Mouse (Mus musculus) B cell, adult 2 months (primary cell): ENCODE results near the gene Sh3kbp1.

Source experiments
- DNase-seq, 2 experiments: peaks; one replicate each; pipeline ENCODE4 v3.0.0; 2022

The Sh3kbp1 gene

DNA sequence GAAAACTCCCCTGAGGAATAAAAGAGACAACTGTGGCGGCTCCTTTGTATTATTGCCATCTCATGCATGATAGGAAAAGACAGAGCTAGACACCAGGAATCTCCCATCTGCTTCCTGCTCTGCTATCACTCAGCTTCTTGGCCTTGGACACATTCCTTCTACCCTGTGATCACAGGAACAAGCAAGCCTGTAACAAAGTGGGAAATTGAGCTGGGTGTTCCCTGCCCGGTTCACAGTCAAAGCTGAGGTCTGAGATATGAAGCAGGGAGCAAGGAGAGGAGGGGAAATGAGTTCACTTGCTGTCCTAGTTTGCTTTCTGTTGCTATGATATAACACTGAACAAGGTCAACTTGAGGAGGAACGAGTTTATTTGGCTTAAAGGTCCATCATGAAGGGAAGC lies 301.8 kb downstream of the Sh3kbp1 start:
- no peak for DNase-seq

DNA sequence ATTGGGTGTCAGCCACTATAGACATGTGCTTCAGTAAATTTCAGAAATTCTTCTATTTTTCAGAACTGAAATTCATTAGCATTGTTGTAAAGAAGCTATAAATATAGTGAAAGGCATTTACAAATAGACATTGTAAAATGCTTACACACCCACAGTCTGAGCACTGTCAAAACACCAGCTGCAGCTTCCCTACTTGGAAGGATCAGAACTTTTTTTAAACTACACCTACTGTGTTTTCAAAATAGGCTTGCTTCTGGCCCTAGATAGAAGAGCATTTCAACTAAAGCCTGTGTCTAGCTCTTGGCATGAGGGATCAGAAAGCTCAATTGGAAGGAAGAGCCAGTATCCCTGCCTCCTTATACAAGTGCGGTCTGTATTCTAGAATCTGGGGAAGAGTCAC lies 305.0 kb downstream of the Sh3kbp1 start:
- no peak for DNase-seq

DNA sequence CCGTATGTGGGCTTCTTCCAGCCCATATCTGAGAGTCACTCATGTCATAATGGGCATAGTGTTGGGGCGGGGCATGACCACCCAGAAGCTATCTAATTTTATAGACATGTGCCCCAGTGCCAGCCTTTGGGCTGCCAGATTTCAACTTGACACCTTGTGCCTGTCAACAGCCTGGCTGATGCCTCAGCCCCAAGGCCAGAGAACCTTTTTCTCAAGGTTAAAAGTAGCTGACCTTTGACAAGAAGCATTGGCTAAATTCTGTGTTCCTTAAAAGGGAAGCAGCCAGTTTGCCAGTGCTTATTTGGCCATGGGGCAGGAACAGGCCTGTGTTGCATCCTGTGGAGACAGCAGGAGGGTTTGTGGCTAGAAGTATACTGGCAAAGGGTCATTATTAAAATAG lies 315.5 kb downstream of the Sh3kbp1 start:
- no peak for DNase-seq

DNA sequence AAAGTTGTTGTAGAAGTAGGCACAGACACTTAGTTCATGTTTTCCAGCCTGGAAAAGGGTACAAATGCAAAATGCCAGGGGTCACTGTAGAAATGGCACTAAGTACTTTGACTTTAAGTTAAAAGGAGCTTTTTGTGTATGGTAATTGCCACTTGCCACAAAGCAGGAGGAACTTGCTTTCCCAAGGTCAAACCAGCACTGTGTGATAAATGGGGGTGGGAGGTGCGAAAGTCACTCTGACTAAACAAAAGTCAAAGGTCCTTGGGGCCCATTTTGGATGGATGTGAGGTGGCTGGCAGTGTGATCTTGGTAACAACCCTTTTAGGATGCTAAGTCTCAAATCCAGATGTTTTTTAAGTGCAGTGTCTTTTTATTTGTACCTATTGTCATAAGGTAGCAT lies 316.5 kb downstream of the Sh3kbp1 start:
- no peak for DNase-seq

DNA sequence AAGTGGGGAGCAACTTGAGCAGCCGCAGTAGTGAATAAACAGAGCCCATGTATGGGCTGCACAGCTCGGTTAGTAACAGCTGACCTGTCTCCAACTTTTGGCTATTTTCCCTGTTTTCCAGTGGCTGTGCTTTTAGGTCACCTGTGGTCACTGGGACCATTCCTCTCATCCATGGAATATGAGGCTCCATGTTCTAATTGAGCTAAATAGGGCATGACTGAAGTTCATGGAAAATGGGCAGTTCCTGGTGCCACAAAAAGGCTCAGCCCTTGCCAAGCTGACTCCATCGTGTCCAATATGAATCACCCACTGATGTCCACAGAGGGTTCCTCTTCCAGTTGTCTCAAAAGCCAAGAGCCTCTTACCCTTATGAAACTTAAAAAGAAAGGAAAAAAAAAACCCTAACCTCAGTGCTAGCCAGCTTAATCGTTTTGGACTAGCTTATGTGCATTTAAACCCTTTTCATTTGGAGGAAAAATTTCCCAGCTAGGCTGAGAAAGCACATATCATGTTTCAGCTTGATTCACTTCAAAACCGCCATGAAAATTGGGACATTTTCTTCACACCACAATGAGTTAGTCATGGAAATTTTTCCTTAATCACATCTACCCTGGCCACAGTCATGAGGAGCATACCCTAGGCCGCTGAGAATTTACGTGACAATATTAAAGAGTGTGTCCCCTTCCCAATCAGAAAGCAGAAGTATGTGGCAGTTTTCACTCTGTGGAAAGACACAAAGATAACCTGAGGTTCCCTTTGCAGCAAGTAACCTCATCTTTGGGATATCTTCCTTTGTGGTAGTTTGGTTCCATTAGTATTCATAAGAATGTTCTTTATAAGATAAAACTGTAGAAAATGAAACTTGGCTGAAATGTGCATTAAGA lies 326.7 kb downstream of the Sh3kbp1 start:
- no peak for DNase-seq

DNA sequence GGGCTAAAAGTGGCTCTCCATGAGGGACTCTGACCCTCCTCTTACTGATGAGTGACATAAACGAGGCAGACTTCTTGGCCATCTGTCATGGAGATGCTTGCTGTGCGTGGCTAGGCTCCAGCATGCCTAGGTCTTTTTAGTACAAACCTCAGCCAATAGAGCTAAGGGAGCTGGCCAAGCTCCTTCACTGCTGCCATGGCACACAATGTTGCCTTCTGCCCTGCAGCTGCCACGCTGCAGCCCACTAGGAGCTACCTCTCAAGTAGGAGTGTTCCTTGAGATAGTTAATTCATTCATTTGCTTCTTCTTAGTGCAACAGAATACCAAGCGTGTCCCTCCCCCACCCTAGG lies 327.3 kb downstream of the Sh3kbp1 start:
- DNase-seq, result no peak

DNA sequence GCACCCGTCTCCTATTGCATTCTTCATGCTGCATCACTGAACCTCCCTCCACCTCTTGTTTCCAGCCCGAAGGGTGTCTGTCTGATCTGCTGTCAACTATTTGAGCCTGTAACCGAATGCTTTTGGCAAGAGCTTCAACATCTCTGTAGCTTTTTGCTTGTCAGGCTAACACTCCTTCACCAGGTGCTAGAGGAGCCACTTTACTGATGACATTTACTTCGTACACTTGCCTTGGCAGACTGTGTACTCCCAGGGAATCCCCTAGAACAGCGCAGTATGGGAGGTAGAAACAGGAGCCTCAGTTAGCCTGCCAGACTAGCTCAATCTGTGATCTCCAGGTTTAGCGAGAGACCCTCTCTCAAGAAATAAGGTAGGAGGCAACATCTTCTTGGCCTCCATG lies 328.4 kb downstream of the Sh3kbp1 start:
- DNase-seq, result no peak

DNA sequence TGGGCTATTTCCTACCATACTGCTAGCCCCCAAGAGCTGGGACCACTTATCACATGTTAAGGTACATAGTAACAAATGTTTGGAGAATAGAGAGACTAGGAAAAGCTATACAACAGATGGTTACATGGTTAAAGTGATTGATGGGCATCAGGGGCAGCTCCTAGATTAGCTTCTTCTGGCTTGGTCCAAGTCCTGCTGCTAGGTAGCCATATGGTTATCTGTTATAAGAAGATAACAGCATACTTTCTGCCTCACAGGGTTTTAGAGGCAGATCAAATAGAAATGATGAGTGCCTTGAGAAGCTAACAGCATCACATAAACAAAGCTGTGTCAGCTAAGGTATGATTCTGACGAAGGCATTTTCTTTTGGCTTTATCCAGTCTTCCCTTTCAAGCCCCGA lies 334.3 kb downstream of the Sh3kbp1 start:
- DNase-seq, result no peak

DNA sequence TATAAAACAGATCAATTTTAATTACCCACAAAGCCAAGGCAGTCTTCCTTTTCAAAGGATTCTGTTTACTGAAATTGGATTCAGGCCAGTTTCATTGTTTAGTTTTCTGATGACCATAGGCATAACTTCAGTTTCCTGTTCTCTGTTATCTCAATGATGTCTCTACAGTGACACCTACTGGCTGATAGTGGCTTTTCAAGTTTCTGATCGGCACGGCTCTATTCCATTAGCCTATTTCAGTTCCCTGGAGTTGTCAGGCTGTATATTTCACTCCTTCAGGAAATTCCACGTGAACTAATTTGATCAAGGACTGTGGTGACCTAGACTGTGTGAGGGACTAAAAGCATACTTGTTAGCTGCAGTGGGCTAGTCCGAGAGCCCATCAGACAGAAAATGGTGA lies 336.2 kb downstream of the Sh3kbp1 start:
- DNase-seq, result peak; percentile 50 to 56

DNA sequence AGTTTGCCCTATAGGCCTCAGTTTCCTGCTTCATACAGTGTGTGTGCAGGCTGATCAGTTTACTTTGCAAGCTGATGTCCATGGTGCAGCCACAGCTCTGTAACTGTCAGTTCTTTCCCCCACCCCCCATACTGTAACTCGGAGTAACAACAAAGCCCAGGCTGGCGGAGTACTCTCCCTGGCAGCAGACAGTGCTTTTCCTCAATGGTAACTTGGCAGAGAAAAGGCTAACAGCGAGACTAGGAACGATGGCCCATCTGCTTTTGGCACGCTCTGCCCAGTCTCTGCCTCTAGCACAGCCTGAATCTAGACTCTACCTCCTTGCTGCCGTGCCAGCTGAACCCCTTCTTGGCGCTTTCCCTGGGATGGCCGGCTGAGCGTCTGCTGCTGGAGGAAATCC lies 336.9 kb downstream of the Sh3kbp1 start:
- DNase-seq, result no peak

DNA sequence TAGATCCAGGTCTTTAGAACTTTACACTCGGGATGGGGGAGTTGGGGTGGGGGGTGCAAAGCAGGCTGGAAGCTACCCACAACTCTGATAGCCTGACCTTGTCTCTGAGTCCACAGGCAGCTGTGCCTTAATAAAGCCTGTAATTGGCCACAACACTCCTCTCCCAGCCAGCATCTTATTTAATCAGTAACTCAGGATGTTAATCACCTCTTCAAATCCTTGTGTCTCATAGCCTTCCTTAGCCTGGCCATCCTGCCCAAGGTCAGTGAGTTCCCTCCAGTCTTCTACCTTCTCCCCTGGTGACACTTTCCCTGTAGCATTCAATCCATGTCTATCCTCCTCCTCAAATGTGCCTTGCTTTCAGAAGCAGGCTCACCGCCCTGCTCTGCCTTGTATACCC lies 342.0 kb downstream of the Sh3kbp1 start:
- no peak for DNase-seq

DNA sequence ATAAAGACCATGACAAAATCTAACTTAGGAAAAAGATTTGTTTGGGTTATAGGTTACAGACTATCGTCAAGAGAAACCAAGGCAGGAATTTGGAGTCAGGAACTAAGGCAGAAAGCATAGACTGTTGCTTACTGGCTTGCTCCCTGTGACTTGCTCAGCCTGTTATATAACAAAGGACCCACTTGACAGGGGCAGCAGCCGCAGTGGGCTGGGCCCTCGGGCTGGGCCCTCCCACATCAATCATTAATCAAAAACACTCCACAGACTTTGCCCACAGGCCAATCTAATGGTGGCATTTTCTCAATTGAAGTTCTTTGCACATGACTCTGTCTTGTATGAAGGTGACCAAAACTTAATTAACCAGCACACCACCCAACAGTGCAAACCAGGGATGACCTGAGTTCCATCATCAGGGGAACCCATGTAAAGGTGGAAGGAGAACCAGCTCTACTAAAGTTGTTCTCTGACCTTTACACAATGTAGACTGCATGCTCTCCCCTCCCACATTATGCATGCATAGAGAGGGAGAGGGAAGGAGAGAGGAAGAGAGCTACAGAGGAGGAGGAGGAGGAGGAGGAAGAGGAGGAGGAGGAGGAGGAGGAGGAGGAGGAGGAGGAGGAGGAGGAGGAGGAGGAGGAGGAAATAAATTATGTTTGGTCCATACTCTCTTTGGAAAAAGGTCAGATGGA lies 344.2 kb downstream of the Sh3kbp1 start:
- no peak for DNase-seq

DNA sequence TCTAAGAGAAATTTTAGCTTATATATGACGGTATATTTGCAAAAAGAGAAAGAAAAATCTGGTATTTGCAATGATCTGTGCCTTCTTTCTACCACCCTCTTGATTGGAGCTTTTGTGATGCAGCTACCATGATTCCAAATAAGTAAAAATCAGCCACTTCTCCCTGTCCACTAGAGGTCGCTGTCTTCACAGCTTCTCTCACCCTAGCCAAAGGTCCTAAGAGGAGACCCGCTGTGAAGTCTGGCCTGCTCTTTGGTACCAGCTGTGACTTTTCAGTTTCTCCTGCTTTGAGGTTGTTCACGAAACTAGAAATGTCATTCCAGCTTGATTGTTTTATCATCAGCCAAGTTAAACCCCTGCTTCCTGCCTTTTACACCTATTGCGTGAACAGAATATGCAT lies 346.7 kb downstream of the Sh3kbp1 start:
- peak; percentile 36 to 40 for DNase-seq

DNA sequence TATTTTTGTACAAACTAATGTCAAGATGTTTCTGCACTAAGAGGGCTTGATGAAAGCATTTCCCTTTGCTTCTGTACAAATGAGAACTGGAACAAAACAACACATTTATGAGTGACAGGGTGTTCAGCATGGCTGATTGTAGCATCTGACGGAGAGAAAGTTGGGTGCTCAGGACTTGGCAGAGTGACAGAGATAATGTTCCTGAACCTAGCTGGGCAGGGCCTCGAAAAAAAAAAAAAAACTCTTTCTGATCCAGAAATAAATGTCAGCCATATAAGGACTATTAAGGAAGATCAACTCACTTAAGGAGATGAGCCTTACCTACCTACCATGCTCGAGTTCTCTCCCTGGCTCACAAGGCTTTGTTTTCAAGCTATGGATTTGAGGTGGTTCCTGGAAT lies 349.2 kb downstream of the Sh3kbp1 start:
- no peak for DNase-seq

DNA sequence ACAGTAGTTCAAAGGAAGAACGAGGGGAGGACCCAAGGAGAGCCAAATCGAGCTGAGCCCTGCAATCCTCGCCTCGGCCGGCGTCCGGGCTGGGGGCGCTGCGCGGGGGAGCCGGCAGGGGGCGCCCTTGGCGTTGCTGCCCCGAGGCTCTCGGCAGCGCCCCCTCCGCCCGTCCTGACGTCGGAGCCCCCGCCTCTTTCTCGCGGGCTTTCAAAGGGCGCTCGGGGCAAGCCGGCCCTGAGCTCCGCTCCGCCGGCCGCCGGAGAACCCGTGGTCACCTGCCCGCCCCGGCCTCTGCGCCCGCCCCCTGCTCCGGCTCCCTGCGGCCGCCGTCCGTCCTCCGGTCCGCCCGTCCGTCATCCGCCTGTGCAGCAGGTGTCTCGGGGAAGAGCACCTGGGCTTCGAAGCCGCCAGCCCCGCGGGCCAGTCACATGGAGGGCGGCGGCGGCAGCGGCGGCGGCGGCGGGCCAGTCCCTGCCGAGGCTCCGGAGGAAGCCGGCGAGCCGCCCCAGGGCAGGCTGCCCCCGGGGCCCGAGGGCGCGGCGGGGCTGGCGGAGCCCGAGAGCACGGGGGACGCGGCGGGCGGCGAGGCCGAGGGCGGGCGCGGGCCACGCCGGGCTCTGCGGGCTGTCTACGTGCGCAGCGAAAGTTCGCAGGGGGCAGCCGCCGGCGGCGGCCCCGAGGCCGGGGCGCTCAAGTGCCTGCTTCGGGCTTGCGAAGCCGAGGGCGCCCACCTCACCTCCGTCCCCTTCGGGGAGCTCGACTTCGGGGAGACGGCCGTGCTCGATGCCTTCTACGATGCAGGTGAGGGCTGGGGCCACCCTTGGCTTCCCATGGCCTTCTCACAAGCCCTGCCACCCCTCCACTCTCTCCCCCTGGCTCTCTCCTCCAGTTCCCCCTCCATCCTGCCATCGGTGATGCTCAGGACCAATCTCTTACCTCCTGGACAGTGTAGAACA lies 361.2 kb downstream of the Sh3kbp1 start, which contains the start of gene Map3k15:
Map3k15 (plus strand) TSS at position 432 of the 959 bp plus-strand sequence.
- DNase-seq, result peak; percentile 83 to 85

DNA sequence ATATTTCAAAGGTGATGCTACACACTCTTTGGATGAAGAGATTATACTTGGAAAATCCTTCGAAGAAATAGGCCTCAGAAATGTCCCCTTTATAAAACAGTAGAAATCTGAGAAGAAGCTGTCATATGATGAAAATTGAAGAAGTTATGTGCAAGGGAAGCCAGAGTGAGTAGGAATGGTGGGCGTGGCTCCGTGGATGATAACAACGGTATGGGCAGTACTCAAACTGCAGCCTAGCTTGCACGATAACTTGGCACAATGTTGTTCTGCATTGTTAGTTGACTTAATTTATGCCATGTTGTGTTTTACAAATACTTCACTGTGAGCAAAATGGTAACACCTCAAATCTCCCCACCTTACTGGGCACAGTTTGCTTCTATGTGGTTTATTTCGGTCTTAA lies 368.7 kb downstream of the Sh3kbp1 start:
- DNase-seq, result no peak
